Mouse (Mus musculus) central nervous system, embryonic 11.5 days (tissue): ENCODE measurements around the gene Pde6b. TPM values are rescaled to one million over a fixed set of nuclear protein-coding genes. Genes with fewer than 3 reads are reported as not detected.

ENCODE experiments used
- polyA plus RNA-seq: library from polyadenylated mRNA; depleted of rRNA; stranded (reverse); fragments of >200 nt; gene quantifications from 2 replicates; pipeline ENCODE4 v1.2.3, GENCODE M21; 2012; rRNA removed

Pde6b gene
- not detected in 2 replicates for polyA plus RNA-seq

GRCm38 (mm10) chr5:108388201-108388600 is at the start of gene Pde6b:
Gene Pde6b, plus strand, starts transcription at chr5:108388391.

GRCm38 (mm10) chr5:108367871-108368332 is 20.3 kb upstream of the Pde6b start, which contains the start of gene Gm42517:
Gene Gm42517, minus strand, starts transcription at chr5:108367922.

DNA sequence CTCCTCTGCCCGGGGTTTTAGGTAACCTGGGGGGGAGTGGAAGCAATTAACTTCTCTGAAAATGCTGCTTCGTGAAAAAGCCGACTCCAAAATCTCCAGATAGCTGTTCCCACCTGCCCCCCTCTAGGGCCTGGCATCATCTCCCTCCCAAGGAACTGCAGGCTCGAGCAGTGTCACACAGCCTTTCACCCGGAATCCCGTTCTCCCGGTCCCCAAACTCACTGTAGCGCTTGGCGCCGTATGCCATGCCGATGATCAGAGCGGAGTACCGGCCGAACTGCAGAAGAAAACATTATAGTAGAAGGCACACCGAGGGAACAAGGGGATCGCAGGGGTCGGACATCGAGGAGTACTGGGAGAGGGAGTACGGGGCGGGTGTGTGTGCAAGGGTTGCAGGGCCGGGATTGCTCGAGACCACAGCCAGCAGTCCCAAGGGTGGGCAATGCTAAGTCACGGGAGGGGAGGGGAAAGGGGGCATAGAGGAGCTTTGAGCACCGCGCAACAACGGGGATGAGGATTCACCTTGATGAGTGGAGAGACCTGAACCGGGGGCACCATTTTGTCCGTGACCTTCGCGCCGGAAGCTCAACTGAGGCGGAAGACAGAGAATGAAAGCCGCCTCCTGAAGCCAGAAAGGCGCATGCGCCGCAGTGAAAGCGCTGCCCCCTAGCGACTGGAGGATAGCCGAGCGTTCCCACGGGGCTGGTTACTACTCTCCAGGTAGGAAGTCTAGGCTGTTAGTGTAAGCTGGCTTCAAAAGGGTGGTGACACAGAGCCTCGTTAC is 45.8 kb downstream of the Pde6b start, which contains the start of gene Atp5k:
Gene Atp5k (minus strand): TSS at position 645 of the 784 bp plus-strand sequence.

GRCm38 (mm10) chr5:108448785-108449668 is 60.8 kb downstream of the Pde6b start, which contains the start of gene Mfsd7a:
Gene Mfsd7a, minus strand, starts transcription at chr5:108448891.

DNA sequence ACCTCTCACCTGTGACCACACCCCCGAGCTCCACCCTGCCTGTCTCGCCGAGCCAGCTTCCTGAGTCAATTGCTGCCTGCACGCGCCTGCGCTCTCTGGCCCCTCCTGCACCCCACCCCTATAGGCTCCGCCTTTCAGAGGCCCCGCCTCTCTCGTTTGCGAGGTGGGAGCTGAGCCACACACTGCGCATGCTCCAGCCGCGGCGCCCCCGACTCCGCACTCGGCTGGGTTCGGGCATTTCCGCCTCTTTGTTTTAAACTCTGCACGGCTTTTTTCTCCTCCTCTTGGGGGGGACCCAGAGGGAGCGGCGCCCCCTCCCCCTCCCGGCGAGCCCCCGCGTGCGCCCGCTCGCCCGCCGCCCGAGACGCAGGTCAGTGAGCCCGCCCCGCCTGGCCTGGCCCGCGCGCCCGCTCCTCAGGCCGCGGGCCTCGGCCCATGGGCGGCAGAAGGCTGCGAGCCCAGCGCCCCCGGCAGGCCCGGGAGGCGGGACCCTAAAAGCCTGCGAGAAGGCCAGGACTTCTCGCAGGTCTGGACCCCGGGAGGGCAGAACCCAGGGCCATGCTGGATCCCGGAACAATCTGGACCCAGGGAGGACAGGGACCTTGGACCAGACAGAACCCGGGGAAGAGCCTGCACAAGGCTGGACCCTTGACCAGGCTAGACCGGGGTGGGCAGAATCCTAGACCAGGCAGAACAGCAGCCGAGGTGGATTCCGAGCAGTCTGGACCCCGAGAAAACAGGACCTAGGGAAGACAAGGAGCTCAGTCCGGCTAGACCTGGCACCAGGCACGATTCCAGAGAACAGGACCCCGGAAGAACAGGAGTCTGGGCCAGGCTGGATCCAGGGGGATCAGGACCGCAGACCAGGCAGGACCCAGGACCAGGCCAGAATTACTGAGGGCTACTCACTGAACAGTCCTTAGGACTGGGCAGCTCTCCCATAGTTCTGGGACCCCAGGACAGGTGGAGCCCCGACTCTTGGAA is 73.2 kb downstream of the Pde6b start, which contains the start of gene Pcgf3:
Gene Pcgf3 (plus strand): TSS at position 151 of the 984 bp plus-strand sequence.

Other genes with a start within 250 kb of the Pde6b start
- gene Dr1, start 119.5 kb upstream of the Pde6b start, polyA plus RNA-seq, result 28.8 and 38.9 TPM in 2 replicates
- 3.9 and 5.9 TPM in 2 replicates for gene Pigg, start 75.8 kb upstream of the Pde6b start, polyA plus RNA-seq
- gene Gm42517, start 20.5 kb upstream of the Pde6b start, polyA plus RNA-seq, result 0.34 and 0.36 TPM in 2 replicates
- gene Atp5k, start 46.1 kb downstream of the Pde6b start, polyA plus RNA-seq, result 184 and 255 TPM in 2 replicates
- gene Mfsd7a, start 60.5 kb downstream of the Pde6b start, polyA plus RNA-seq, result 0.98 and 1.1 TPM in 2 replicates
- 35.9 and 37.3 TPM in 2 replicates for gene Pcgf3, start 72.8 kb downstream of the Pde6b start, polyA plus RNA-seq
- gene Cplx1, start 161.6 kb downstream of the Pde6b start, polyA plus RNA-seq, result 3.1 and 3.2 TPM in 2 replicates
- gene Gak, start 241.4 kb downstream of the Pde6b start, polyA plus RNA-seq, result 48.8 and 55.8 TPM in 2 replicates
- gene Tmem175, start 241.4 kb downstream of the Pde6b start, polyA plus RNA-seq, result 11.6 and 22.1 TPM in 2 replicates